Mouse (Mus musculus): ENCODE data around the gene Btaf1.

The Btaf1 gene

GRCm38 (mm10) chr19:37020951-37021350 is 95.1 kb downstream of the Btaf1 start:
- DNase-seq (ENCODE audit: low spot score): no peak

GRCm38 (mm10) chr19:37022146-37022545 is 96.3 kb downstream of the Btaf1 start:
- DNase-seq (ENCODE audit: low spot score): no peak

- no peak for DNase-seq (ENCODE audit: low spot score)
These were observed 100.0 kb downstream of the Btaf1 start for GRCm38 (mm10) chr19:37025839-37026319.

- no peak for DNase-seq (ENCODE audit: low spot score)
These were observed 100.5 kb downstream of the Btaf1 start for GRCm38 (mm10) chr19:37026408-37026807.

- DNase-seq (ENCODE audit: low spot score): no peak
These were observed 103.9 kb downstream of the Btaf1 start for GRCm38 (mm10) chr19:37029771-37030170.

GRCm38 (mm10) chr19:37031446-37031845 is 105.6 kb downstream of the Btaf1 start:
- no peak for DNase-seq (ENCODE audit: low spot score)

- DNase-seq (ENCODE audit: low spot score): no peak
These were observed 106.5 kb downstream of the Btaf1 start for GRCm38 (mm10) chr19:37032364-37032763.

GRCm38 (mm10) chr19:37040906-37041305 is 115.0 kb downstream of the Btaf1 start:
- DNase-seq (ENCODE audit: low spot score): no peak

- DNase-seq (ENCODE audit: low spot score): no peak
These were observed 118.6 kb downstream of the Btaf1 start for GRCm38 (mm10) chr19:37044431-37044830.

GRCm38 (mm10) chr19:37048507-37048906 is 122.6 kb downstream of the Btaf1 start:
- no peak for DNase-seq (ENCODE audit: low spot score)

GRCm38 (mm10) chr19:37050643-37051345 is 124.9 kb downstream of the Btaf1 start:
- no peak for DNase-seq (ENCODE audit: low spot score)

- no peak for DNase-seq (ENCODE audit: low spot score)
These were observed 130.2 kb downstream of the Btaf1 start for GRCm38 (mm10) chr19:37055976-37056556.

- DNase-seq (ENCODE audit: low spot score): no peak
These were observed 131.5 kb downstream of the Btaf1 start for GRCm38 (mm10) chr19:37057161-37057905.

GRCm38 (mm10) chr19:37059623-37060022 is 133.7 kb downstream of the Btaf1 start:
- DNase-seq (ENCODE audit: low spot score): no peak

GRCm38 (mm10) chr19:37060078-37060477 is 134.2 kb downstream of the Btaf1 start:
- DNase-seq (ENCODE audit: low spot score): no peak

Measured in T-cell, adult 2 months (primary cell).